Mouse (Mus musculus): ENCODE data around the gene Gm28360. TPM values are rescaled to one million over a fixed set of nuclear protein-coding genes. Genes with fewer than 3 reads are reported as not detected.
"Not testable (repeated sequence)": the region's sequence is repeated elsewhere in the genome, so short reads cannot be mapped to it uniquely, and the experiment has no call there.

The Gm28360 gene
- total RNA-seq (2021): not detected

- intact Hi-C loops (cut with DNase I); DNase-seq (ENCODE audit: low spot score): not testable (repeated sequence)
Observed at GRCm38 (mm10) chr1:117829781-117830180, at the start of gene Gm28360. Gene Gm28360 (plus strand): TSS chr1:117830081.

- intact Hi-C loops (cut with DNase I); DNase-seq (ENCODE audit: low spot score): not testable (repeated sequence)
Observed at GRCm38 (mm10) chr1:117780833-117781232, 49.0 kb upstream of the Gm28360 start, which contains the start of gene B020011L13Rik. Gene B020011L13Rik (plus strand): TSS chr1:117781133.

- intact Hi-C loops (cut with DNase I); DNase-seq (ENCODE audit: low spot score): not testable (repeated sequence)
Observed at GRCm38 (mm10) chr1:117816271-117816670, 13.6 kb upstream of the Gm28360 start.

- intact Hi-C loops (cut with DNase I); DNase-seq (ENCODE audit: low spot score): not testable (repeated sequence)
Observed at GRCm38 (mm10) chr1:117851718-117852117, 21.8 kb downstream of the Gm28360 start.

Other genes with a start within 250 kb of the Gm28360 start
- gene Gm28363, start 132.9 kb upstream of the Gm28360 start, total RNA-seq (2021): not detected
- gene B020011L13Rik, start 48.9 kb upstream of the Gm28360 start, total RNA-seq (2021): not detected
- not detected for gene Gm28168, start 97.9 kb downstream of the Gm28360 start, total RNA-seq (2021)
- gene Gm7145, start 135.9 kb downstream of the Gm28360 start, total RNA-seq (2021): not detected